ENCODE assay signal across 10 mouse cellular contexts in the genomic region with DNA sequence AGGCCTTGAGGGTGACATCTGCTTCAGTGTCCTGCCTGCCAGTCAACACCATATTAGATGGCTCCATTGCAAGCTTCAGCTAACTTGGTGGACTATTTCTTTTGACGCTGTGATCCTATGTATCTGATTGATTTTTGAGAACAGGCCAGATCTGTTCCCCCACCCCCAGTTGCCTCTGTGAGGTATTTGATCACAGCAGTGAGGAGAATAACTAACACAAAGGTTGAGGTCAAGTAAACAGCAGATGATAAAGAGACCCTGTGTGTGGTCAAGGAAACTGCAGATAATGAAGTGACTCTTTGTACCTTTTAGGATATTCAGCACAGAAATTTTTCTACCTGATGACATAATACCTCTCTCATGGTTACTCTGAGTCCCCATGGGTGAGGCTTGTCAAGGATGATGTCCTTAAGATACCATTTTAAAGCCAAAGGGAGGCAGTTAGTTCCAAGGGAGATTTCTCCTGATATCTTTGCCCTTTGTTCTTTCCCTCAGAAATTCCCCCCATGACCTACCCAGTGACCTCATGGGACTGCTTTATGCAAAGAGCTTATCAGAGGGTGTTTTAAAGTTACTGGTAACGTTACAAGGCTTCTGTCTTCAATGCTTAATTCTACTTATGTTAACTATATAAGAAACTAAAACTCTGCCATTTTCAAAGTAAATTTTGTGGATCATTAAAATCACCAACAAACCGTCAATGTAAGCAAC.
"Had no signal": no experiment of that assay in that cellular context is flagged by ENCODE, and none has a peak within 500 bp of the region (broad histone marks: within the 10 kb centered on the region; RNA-seq: fewer than 3 reads in every experiment).

No protein-coding gene starts in this region.

- H3K4me3 ChIP-seq: kidney, embryonic 15.5 days; left cerebral cortex, adult 2 months; limb, embryonic 10.5 days; midbrain, embryonic 13.5 days; neural tube, embryonic 12.5 days had no signal

- DNase-seq: kidney, adult 18-20 months; kidney, postnatal 14 days; lung, adult 2 months; thymus, postnatal 4 days had no signal

- H3K27me3 ChIP-seq: kidney, embryonic 15.5 days; midbrain, embryonic 13.5 days; neural tube, embryonic 12.5 days had no signal

- H3K36me3 ChIP-seq: kidney, embryonic 15.5 days; limb, embryonic 10.5 days; midbrain, embryonic 13.5 days; neural tube, embryonic 12.5 days had no signal

- H3K27ac ChIP-seq: kidney, embryonic 15.5 days; left cerebral cortex, adult 2 months; limb, embryonic 10.5 days; midbrain, embryonic 13.5 days; neural tube, embryonic 12.5 days had no signal

- H3K9me3 ChIP-seq: kidney, embryonic 15.5 days; limb, embryonic 10.5 days; midbrain, embryonic 13.5 days; neural tube, embryonic 12.5 days had no signal

- H3K4me1 ChIP-seq: kidney, embryonic 15.5 days; limb, embryonic 10.5 days; midbrain, embryonic 13.5 days; neural tube, embryonic 12.5 days had no signal

- ATAC-seq: lung, postnatal 0 days; midbrain, embryonic 13.5 days had no signal

- H3K4me2 ChIP-seq: kidney, embryonic 15.5 days; midbrain, embryonic 13.5 days; neural tube, embryonic 12.5 days had no signal

- H3K9ac ChIP-seq: kidney, embryonic 15.5 days; midbrain, embryonic 13.5 days; neural tube, embryonic 12.5 days had no signal
